Mouse (Mus musculus) megakaryocyte progenitor cell, adult 5-6 weeks (primary cell): ENCODE measurements around the gene Pdgfc. TPM values are rescaled to one million over a fixed set of nuclear protein-coding genes. Genes with fewer than 3 reads are reported as not detected.

Experiments used
- ATAC-seq: replicated peaks from 2 replicates; pipeline ENCODE4 v1.8.0; 2016; ENCODE audit warnings: mild to moderate bottlenecking, moderate TSS enrichment, inconsistent platforms; ENCODE audit not compliant: poor library complexity
- total RNA-seq, 2 experiments: library from RNA; stranded (forward) in 1 of 2; stranded (reverse) in 1 of 2; fragments of 157-497, 149-512 nt in 1 of 2; fragments of 200-1000 nt in 1 of 2; gene quantifications; 2 replicates each; pipeline versions ENCODE4 v1.2.3 to v1.2.4; 2015 to 2017

The Pdgfc gene
- total RNA-seq, 2 experiments from 2014 or later: 0.27 TPM; not detected in 1

- no peak for ATAC-seq
Measured at GRCm38 (mm10) chr3:81243591-81243990, 207.4 kb downstream of the Pdgfc start.

GRCm38 (mm10) chr3:81262801-81263200, 226.6 kb downstream of the Pdgfc start:
- ATAC-seq: no peak

Other genes with a start within 250 kb of the Pdgfc start
- gene Gria2, start 233.6 kb upstream of the Pdgfc start, total RNA-seq (2015): not detected in 2 replicates
- gene Gria2, start 233.6 kb upstream of the Pdgfc start, total RNA-seq (2017): 0.24 and 0.25 TPM in 2 replicates
- gene Glrb, start 122.8 kb upstream of the Pdgfc start, total RNA-seq (2015): not detected in 2 replicates
- not detected in 2 replicates for gene Glrb, start 122.8 kb upstream of the Pdgfc start, total RNA-seq (2017)